Mouse (Mus musculus) thymus, adult 18-20 months (tissue): ENCODE measurements around the gene Rbmxl1.
"Not testable (repeated sequence)": the region's sequence is repeated elsewhere in the genome, so short reads cannot be mapped to it uniquely, and the experiment has no call there.

Source experiments
- DNase-seq, 2 experiments: peaks; one replicate each; pipeline ENCODE4 v3.0.0; 2022; ENCODE audit warnings: mixed read lengths in 2 of 2

Gene Rbmxl1

DNA sequence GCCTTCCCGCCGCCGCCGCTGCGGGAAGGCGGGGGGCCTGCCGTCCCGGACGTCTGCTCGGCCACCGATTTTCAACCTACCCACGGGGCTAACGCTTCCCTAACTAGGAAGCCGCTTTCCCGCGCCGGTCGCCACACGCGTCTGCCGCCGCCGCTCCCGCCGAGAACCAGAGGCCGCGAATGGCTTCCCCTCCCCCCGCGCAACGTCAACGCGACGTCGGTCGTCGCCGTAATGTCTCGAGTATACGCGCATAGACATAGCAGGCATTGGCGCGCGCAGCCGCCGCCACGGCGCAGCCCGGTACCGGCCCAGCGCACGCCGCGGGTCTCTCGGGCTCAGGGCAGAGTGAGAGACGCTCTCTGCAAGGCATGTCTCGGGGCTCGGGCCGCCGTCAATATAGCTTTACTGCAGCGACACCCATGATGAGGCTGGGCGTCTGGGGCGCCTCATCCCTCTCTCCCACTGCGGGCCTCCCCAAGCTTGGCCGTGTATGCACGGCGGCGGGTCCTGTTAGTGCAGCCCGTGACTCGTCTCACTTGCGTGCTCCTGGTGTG, at the start of gene Rbmxl1:
Gene Rbmxl1, minus strand, starts transcription at position 180 of the 554 bp plus-strand sequence.
- DNase-seq = peak; percentile 74 to 75

DNA sequence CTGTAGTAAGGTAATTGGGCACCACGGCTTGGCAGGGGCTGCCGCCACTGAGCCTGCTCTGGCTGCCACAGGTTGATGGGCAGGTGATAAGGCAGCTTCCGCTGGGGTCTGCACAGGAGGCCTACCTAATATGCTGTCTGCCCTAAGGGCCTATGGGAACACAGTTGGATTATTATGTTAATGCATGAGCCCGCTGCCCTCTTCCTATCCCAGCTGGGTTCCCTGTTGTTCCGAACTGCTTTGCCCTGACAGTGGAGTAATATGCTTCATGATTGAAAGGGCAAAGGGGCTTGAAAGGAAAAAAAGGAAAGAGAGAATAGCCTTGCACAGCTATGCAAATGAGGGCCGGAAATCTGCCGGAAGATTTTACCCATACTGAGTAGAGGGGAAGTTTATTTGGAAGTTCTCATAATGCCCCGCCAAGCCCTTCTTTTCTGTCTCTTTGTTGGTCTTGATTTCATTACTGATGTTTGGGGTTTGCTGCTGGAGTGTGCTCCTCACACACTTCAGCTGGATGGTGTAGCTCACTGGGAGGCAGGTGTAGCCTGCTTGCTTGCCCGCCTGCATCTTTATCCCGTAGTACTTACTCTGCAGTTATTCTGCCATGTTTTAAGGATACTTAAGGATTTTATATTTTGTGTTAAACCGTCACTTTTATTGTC, 48.2 kb upstream of the Rbmxl1 start:
- DNase-seq = no peak

DNA sequence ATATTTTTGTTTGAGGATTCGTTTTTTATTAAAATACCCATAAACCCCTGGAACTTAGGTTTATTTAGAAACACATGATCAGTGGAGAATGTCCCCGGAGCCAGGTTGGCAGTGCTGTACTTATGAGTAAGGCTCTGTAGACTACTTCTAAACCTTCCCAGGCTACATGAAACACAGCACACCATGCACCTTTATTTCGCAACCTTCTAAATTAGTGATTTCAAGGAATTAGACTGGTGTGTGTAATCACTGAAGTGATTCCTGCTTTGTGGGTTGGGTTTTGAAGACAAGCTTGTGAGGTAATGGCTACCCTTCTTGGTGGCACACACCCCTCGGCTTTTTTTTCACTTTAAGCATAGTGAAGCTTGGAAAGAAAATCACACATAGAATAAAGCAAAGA, 47.1 kb upstream of the Rbmxl1 start:
- DNase-seq = no peak

DNA sequence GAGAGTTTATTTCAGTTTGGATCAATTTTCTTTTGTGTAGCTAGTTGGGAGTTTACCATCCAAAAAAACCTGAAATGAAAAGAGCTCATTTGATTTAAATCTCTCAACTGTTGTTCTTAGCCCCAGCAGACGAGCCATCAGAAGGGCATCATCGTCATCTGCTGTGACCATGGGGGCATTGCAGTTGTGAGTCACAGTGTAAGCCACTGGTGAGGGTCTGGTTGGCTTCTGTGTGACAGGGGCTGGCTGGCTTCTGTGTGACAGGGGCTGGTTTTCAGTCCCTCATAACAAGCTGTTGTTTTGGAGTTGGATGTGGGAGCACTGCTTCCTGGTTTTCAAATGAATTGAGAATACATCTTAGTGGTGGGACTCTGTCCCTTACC, 42.0 kb upstream of the Rbmxl1 start:
- no peak for DNase-seq

DNA sequence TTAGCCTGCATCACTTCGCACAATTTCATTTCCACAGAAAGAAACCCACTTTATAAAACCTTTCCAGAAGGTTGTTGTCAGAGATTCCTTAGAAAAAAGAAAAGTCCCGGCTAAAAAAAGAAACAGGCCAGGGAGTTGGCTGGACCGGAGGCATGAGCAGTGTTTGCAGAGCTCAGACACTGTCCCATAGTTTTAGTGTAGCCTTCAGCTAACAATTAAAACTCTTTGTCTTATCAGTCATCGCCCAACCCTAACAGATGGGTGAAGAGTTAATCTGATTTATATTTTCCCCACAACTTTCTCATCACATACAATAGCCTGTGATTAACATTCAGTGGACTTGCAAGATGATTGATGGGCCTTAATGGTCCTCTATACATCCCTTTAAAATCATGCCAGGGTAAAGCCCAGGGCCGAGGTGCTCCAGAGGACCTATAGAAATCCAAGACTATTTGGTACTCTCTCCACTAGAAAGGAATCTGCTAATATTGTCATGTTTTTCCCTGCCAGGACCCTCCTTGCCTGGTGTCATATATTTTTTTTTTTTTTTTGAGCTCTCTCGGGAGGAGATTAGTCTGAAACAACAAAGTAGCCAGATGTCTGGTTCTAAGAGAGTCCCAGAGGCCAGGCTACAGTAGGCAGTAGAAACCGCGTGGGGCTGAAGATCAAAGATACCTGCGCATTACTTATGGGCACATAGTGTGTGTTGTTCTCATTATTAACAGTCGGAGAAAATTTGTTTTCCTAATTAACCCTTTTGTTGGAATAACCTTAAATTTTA, 41.5 kb upstream of the Rbmxl1 start:
- DNase-seq = no peak

DNA sequence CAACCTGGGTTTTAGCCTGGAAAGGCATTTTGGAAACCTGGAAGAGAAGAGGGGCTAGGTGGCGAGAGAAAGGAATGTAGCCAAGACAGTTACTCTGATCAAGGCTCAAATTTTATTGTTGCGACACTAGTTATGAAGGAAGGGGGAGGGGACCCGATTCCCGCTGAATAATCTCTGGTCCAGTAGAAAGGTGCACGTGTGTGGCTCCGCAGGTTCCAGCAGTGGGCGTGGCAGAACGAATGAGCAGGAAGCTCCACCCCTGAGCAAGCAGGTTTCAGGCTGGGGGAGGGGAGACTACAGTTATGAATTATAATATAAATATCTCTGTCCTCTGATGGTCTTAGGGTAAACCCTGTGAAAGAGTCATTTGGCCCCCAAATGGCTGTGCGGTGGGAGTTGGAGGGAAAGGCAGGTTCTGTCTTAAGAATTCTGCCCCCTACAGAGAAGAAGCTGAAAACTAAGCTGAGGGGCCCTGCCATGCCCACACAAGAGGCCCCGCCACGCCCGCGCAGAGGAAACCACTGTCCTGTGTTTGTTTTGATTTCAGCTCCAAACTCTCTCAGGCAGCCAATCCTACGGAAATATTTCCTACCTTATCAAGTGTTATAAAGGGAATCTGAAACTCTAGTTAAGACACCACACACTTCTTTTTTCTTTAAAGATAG, 36.6 kb upstream of the Rbmxl1 start:
- not testable (repeated sequence) for DNase-seq

- DNase-seq = no peak
Observed at GRCm38 (mm10) chr8:78544545-78544944, 35.8 kb upstream of the Rbmxl1 start.

DNA sequence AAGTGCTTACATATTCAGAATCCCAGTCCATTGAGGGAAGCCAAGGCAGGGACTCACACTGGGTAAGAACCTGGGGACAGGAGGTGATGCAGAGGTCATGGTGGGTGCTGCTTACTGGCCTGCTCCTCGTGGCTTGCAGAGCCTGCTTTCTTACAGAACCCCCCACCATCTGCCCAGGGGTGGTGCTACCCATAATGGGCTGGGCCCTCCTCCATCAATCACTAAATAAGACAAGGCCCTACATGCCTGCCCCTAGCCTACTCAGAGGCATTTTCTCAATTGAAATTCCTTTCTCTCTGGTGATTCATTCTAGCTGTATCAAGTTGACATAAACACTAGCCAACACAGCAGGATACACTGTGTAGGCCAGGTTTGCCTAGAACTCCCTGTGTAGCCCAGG, 34.9 kb upstream of the Rbmxl1 start:
- DNase-seq = no peak

DNA sequence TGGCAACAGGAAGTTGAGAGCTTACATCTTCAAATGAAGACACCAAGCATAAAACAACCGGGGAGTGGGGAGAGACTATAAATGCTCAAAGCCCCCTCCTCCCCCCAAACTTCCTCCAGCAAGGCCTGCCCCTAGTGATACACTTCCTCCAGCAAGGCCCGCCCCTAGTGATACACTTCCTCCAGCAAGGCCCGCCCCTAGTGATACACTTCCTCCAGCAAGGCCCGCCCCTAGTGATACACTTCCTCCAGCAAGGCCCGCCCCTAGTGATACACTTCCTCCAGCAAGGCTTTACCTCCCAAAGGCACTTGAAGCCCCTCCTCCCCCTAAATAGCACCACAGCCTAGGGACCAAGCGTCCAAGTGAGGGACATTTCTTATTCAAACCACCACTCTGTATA, 34.0 kb upstream of the Rbmxl1 start:
- not testable (repeated sequence) for DNase-seq

DNA sequence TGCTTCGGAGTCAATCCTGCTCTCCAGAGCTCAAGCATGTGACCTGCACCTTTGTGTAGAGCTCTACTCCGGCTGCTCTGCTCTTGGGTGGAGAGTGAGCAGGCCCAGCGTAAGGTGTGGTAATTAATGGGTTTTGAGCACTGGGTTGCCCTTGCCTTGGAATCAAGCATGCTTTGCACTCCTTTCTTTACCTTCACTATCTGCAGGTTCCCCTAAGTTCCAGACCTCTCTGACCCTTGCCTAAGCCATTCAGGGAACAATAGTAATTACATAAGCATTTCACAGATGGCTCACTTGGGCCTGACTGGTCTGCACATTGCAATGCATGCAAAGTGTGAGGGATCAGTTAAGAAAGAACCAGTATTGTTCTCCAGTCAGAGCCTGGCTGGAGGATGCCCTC, 29.1 kb upstream of the Rbmxl1 start:
- no peak for DNase-seq

DNA sequence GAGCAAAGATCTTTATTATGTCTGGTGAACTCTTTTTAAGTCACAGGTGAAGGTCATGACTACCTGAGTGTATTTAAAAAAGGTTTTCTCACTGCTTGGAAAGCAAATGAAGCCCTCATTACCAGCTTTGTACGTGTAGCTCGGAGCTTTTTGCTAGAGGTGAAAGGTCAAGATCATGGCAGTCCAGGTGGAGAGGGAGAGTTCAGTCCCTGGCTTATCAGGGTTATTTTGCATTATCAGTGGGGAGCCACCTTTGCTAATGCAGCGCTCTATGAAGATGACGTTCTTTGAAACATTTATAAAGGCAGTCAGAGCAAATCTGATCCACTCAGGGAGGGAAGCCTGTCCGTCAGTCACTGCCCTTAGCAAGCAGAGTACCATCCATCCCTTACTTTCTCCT, 28.0 kb upstream of the Rbmxl1 start:
- DNase-seq = no peak

DNA sequence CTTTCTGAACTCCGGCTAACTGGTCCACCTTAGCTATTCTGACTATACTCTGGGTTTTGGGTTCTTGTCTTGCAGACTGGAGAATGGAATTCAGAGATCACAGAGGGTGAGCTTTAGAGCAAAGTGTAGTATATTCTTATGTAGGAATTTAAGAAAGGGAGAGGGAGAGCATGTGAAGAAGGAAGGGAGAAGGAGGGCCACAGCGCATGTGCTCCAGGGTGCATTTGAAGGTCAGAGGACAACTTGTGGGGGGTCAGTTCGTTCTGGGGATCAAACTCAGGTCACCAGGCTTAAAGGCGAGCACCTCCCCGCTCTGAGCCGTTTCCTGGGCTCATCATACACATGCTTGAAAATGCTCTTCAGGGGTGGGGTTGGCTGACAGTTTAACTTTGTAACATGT, 25.3 kb upstream of the Rbmxl1 start:
- no peak for DNase-seq

- no peak for DNase-seq
Observed at GRCm38 (mm10) chr8:78515132-78515531, 6.4 kb upstream of the Rbmxl1 start.

GRCm38 (mm10) chr8:78514706-78515105, 6.0 kb upstream of the Rbmxl1 start:
- DNase-seq = no peak

DNA sequence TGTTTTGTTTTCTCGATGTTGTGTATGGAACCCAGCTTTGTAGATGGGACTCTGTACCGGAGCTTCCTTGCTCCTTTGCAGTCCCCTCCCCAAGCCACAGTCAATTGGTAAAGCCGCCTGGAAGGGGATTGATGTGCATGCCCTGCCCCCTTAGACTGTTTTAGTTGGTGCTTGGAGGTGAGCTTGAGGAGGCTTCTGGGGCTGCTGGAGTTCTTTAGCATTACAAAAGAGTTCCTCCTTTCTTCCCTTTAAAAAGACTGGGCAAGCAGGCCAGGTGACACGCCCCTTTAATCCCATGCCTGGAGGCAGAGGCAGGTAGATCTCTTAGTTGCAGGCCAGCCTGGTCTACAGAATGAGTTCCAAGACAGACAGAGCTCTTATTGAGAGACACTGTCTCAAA, 4.4 kb upstream of the Rbmxl1 start:
- no peak for DNase-seq

- DNase-seq = no peak
Observed at GRCm38 (mm10) chr8:78510926-78511325, 2.2 kb upstream of the Rbmxl1 start.

DNA sequence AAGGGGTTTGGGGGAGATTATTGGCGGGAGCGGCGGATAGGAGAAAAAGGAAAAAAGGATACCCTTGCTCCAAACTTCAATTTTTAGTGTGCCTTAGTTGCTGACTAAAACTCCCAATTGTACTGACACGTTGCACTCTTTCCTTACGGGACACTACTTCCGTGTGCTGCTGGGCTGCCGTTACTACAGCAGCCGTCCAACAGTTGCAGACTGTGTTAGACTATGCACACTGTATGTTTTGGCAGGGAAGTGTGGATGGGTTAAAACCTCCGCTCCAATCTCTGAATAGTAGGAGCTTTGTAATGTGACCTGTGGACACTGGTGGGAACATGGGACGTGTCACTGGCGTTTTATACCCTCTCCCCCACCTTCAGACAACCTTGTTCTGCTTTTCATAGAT, 1.4 kb upstream of the Rbmxl1 start:
- peak in 1 of 2 experiments; percentile 8 for DNase-seq

- DNase-seq = peak; percentile 70 to 81
Observed at GRCm38 (mm10) chr8:78509273-78510031, 754 bp upstream of the Rbmxl1 start, which contains the start of gene Slc10a7. Slc10a7 (plus strand) TSS chr8:78509346.

DNA sequence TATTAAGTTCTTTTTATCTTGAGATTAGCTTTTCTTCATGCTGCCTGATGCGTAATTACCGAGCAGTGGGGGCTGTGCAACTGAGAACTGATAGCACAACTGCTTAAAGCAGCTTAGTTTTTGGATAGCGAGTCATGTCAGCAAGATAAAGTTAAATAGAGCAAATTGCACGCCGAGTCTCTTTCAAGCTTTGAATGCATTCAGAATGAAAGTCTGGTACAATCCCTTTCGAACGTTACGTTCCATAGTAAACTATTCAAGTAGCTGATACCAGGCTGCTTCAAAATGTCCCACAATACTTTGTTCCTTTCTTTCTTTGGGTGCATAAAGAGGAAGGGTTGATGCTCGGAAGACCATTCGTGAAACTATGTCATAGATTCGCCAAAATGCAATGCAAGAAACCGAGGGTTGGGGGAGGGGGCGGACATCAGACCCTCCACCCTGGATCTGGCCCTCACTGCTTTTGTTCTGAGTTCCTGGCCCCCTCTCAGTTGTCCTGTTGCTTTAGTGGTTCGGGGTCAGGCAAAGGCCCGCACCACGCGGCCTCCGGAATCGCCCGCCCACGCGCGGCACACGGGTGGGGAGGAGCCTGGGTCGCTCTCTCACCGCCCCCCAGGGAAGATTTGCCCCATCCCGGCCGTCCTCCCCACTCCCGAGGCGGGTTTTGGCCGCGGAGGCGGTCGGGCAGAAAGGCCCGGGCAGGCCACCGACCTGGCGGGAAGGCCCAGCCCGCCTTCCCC, 549 bp downstream of the Rbmxl1 start:
- DNase-seq = peak; percentile 45

- no peak for DNase-seq
Observed at GRCm38 (mm10) chr8:78502706-78503105, 6.0 kb downstream of the Rbmxl1 start.

- DNase-seq = not testable (repeated sequence)
Observed at GRCm38 (mm10) chr8:78496273-78496672, 12.4 kb downstream of the Rbmxl1 start.

- no peak for DNase-seq
Observed at GRCm38 (mm10) chr8:78493031-78493430, 15.7 kb downstream of the Rbmxl1 start.
